Mouse (Mus musculus) lung, embryonic 15.5 days (tissue): ENCODE data around the gene Rab13. TPM values are rescaled to one million over a fixed set of nuclear protein-coding genes. Genes with fewer than 3 reads are reported as not detected.
"Not testable (repeated sequence)": the region's sequence is repeated elsewhere in the genome, so short reads cannot be mapped to it uniquely, and the experiment has no call there.

Experiments used
- ATAC-seq: fragments of 200-750 bp; cut with Nextera tagmentation; 2 replicates; pipeline ENCODE4 v1.8.0; 2017; ENCODE audit warnings: moderate number of reproducible peaks, borderline replicate concordance; ENCODE audit not compliant: low FRiP score, low TSS enrichment; ENCODE audit errors: extremely low read depth
- H3K27ac ChIP-seq: fragments of 300-500 bp; sonication (generic); 2 replicates; pipeline ENCODE4 v1.5.1; 2015; ENCODE audit warnings: moderate library complexity, mild to moderate bottlenecking, inconsistent platforms
- H3K27me3 ChIP-seq: fragments of 300-500 bp; sonication (generic); 2 replicates; pipeline ENCODE4 v1.6.1; 2015; ENCODE audit warnings: inconsistent platforms
- H3K36me3 ChIP-seq: fragments of 300-500 bp; sonication (generic); 2 replicates; pipeline ENCODE4 v1.6.1; 2015; ENCODE audit warnings: inconsistent platforms
- H3K4me1 ChIP-seq: fragments of 300-500 bp; sonication (generic); 2 replicates; pipeline ENCODE4 v1.6.1; 2015; ENCODE audit warnings: inconsistent platforms
- H3K4me2 ChIP-seq: fragments of 300-500 bp; sonication (generic); 2 replicates; pipeline ENCODE4 v1.6.1; 2015; ENCODE audit warnings: inconsistent platforms, mild to moderate bottlenecking, moderate library complexity
- H3K4me3 ChIP-seq: fragments of 300-500 bp; sonication (generic); 2 replicates; pipeline ENCODE4 v1.5.1; 2015; ENCODE audit warnings: mild to moderate bottlenecking, inconsistent platforms
- H3K9ac ChIP-seq: fragments of 300-500 bp; sonication (generic); 2 replicates; pipeline ENCODE4 v1.6.1; 2015; ENCODE audit warnings: inconsistent platforms
- H3K9me3 ChIP-seq: fragments of 300-500 bp; sonication (generic); 2 replicates; pipeline ENCODE4 v1.6.1; 2016; ENCODE audit warnings: inconsistent platforms
- WGBS: fragments of 180-500 bp; shearing (Covaris S2); methylation state at CpG from one replicate; pipeline ENCODE4 v1.1.7; 2015; 5-methylcytosine and 5-hydroxymethylcytosine counted together
- polyA plus RNA-seq: library from polyadenylated mRNA; unstranded; fragments of >200 nt; fragmentation: Nextera tagmentation; extraction: Ambion mirVana; gene quantifications from 2 replicates; pipeline ENCODE4 v1.2.1, GENCODE M21; 2015

Gene Rab13
- polyA plus RNA-seq, 1 experiment from 2014 or later = 40.0 TPM

DNA sequence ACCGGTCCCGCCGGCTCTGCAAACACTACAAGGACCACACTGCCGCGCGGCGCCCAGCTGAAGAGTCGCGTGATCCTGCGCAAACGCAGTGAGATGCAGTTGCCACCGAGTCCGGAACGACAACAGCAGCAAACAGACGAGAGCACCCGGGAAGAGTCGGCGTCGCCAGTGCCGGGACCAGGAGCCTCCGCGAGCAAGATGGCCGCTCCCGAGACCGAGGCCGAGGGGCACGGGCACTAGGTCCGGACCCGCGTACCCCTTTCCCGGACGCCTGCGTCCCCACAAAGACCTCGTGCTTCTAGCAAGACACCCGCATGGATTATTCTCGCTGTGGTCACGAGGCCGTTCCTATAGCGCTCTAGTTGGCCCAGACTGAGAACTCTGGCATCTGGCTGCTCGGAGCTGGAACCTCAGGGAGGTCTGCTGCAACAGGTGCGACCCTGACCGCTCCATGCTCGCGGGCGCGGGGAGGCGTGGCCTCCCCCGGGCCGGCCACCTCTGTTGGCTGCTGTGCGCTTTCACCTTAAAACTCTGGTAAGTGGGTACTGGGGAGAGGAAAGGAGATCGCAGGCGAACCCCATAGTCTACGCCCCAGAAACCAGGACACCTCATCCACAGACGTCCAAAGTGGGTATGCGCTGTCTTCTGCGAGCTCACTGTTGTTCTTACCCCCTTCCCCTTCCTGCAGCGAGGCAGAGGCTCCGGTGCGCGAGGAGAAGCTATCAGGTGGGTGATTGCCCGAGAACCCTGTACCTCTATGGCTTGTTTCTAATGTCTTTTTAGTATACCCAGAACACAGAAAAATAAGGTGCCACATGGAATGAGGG is 18.2 kb downstream of the Rab13 start, which contains the start of gene Jtb:
TSS of gene Jtb (plus strand) at position 91 of the 827 bp plus-strand sequence.
- peaks cover 29% of the 10 kb centered on the region for H3K36me3 ChIP-seq
- 1% methylated on average over 61 of the region's 61 CpGs for WGBS

GRCm38 (mm10) chr3:90241251-90241650 is 27.8 kb downstream of the Rab13 start:
- H3K4me3 ChIP-seq = no peak overlapping the region
- H3K9ac ChIP-seq = no peak overlapping the region
- no peak overlapping the region for H3K27ac ChIP-seq
- peaks cover 3% of the 10 kb centered on the region; the same call in 1 of the 2 replicates for H3K36me3 ChIP-seq
- H3K4me2 ChIP-seq = no peak overlapping the region
- no peaks in the 10 kb centered on the region for H3K9me3 ChIP-seq
- whole genome bisulfite sequencing = 86% methylated on average over 2 of the region's 2 CpGs
- ATAC-seq = no peak
- no peaks in the 10 kb centered on the region for H3K27me3 ChIP-seq
- H3K4me1 ChIP-seq = peaks cover 16% of the 10 kb centered on the region

More for the DNA sequence above, 18.2 kb downstream of the Rab13 start, which contains the start of gene Jtb:
- H3K27me3 ChIP-seq = no peaks in the 10 kb centered on the region
- peak within 1 kb of the TSS; percentile 88 for H3K27ac ChIP-seq
- ATAC-seq = peak; percentile 96
- peak within 1 kb of the TSS; percentile 76 for H3K4me2 ChIP-seq
- H3K4me3 ChIP-seq = peak within 1 kb of the TSS; percentile 68
- H3K9me3 ChIP-seq = no peaks in the 10 kb centered on the region
- H3K9ac ChIP-seq = peak within 1 kb of the TSS; percentile 65
- no peaks in the 10 kb centered on the region; the same call in none of the 2 replicates for H3K4me1 ChIP-seq

DNA sequence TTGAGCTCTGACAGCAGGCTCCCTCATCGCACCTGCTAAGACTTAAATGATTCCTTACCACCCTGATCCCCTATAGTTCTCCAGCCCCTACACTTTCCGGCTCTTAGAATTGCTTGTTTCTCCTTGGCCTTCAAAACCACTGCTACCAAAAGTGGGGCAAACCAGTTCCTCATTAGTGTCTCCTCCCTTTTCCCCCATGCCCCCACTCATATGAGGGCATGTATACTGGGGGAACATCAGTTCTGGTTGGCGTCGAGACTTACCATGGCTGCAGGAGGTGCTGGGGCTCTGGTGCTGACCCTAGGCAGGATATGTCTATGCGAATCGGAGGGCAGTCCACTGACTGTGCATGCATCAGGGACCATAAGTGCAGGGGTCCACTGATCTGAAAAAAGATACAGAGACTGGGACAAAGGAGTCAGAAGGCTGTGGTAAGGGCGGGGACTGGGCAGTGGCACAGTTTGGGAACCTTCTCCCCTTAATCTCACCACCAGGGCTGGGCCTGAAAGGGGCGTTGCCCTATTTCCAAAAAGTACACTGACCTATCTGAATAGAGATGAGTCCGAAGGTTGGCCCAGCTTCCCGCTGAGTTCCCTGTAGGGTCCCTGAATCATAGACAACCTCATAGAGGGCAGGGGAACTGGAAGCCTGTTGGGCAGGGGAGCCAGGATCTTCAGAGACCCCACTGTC is 28.3 kb downstream of the Rab13 start:
- H3K9ac ChIP-seq = no peak overlapping the region
- ATAC-seq = no peak
- 85% methylated on average over 10 of the region's 10 CpGs for WGBS

GRCm38 (mm10) chr3:90242984-90243775 is 29.7 kb downstream of the Rab13 start, which contains the start of gene Creb3l4:
Creb3l4 (minus strand) TSS chr3:90243512.
- Histone ChIP-seq H3K9me3 (no peaks in the 10 kb centered on the region), H3K27me3 (no peaks in the 10 kb centered on the region), H3K4me2 (peak within 1 kb of the TSS; percentile 70), H3K9ac (peak within 1 kb of the TSS; percentile 24), H3K36me3 (no peaks in the 10 kb centered on the region), H3K27ac (peak within 1 kb of the TSS; percentile 63), H3K4me3 (peak within 1 kb of the TSS; percentile 40), H3K4me1 (peaks cover 20% of the 10 kb centered on the region)
- WGBS = 7% methylated on average over 19 of the region's 19 CpGs
- peak; percentile 57 for ATAC-seq

More for the DNA sequence above, 28.3 kb downstream of the Rab13 start:
- no peaks in the 10 kb centered on the region for H3K9me3 ChIP-seq
- no peak overlapping the region for H3K4me2 ChIP-seq
- H3K27ac ChIP-seq = no peak overlapping the region
- H3K36me3 ChIP-seq = no peaks in the 10 kb centered on the region
- H3K4me3 ChIP-seq = no peak overlapping the region
- H3K4me1 ChIP-seq = peaks cover 16% of the 10 kb centered on the region
- H3K27me3 ChIP-seq = no peaks in the 10 kb centered on the region

- no peak overlapping the region for H3K9ac ChIP-seq
- 55% methylated on average over 2 of the region's 2 CpGs for WGBS
Observed at GRCm38 (mm10) chr3:90245406-90245805, 31.9 kb downstream of the Rab13 start.

GRCm38 (mm10) chr3:90247630-90247959 is 34.1 kb downstream of the Rab13 start:
- Histone ChIP-seq H3K36me3 (peaks cover 13% of the 10 kb centered on the region), H3K4me1 (peaks cover 34% of the 10 kb centered on the region), H3K27ac (peak overlapping the region; percentile 90), H3K9ac (peak overlapping the region; percentile 50), H3K27me3 (no peaks in the 10 kb centered on the region), H3K4me2 (peak overlapping the region; percentile 69), H3K9me3 (no peaks in the 10 kb centered on the region), H3K4me3 (peak overlapping the region; percentile 70)
- no peak for ATAC-seq
- 1% methylated on average over 3 of the region's 3 CpGs for WGBS

More at GRCm38 (mm10) chr3:90245406-90245805, 31.9 kb downstream of the Rab13 start:
- Histone ChIP-seq H3K36me3 (no peaks in the 10 kb centered on the region), H3K4me3 (no peak overlapping the region), H3K4me1 (peaks cover 30% of the 10 kb centered on the region), H3K27me3 (no peaks in the 10 kb centered on the region), H3K27ac (no peak overlapping the region), H3K4me2 (no peak overlapping the region), H3K9me3 (no peaks in the 10 kb centered on the region)
- no peak for ATAC-seq

DNA sequence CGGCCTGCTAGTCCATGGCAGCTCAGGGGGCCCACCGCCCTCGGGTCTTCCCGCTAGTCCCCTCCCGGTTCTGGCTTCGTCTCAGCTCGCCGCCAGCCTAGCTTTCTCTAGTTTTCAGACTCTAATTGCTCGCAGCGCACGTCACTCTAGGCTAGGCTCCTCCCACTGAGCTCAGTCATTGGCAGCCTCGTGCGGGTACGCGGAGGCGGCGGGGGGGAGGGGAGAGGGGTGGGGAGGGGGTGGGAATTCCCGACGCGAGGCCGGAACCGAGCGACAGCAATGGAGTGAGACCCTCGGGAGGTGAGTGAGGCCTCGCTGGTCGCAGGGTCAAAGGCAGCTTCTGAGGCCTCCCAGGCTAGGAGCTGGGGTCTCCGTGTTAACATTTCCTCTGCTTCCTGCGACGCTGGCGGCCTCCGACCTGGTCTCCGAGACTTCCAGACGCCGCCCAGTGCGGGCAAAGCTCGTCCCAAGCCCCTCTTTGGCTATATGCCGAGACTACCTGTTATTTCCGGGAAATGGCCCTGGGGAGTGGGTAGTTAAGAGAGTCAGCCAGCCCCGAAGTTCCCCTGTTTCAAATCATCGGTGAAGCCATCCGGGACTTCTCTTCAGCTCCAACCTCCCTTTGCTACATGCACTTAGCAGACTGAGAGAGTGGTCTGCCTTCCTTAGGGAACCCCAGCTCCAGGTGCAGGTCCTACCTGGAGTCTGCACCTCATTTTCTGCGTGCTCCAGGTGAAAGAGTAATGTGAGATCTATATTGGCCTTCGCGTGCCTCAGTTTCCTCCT is 34.7 kb downstream of the Rab13 start, which contains the start of gene Slc39a1:
TSS of gene Slc39a1 (plus strand) at position 213 of the 786 bp plus-strand sequence.
- Histone ChIP-seq H3K4me2 (peak within 1 kb of the TSS; percentile 88), H3K9ac (peak within 1 kb of the TSS; percentile 79), H3K36me3 (peaks cover 13% of the 10 kb centered on the region), H3K4me3 (peak within 1 kb of the TSS; percentile 70), H3K27ac (peak within 1 kb of the TSS; percentile 90), H3K4me1 (peaks cover 28% of the 10 kb centered on the region), H3K27me3 (no peaks in the 10 kb centered on the region), H3K9me3 (no peaks in the 10 kb centered on the region)
- WGBS = 0% methylated on average over 38 of the region's 44 CpGs
- ATAC-seq = peak; percentile 94

DNA sequence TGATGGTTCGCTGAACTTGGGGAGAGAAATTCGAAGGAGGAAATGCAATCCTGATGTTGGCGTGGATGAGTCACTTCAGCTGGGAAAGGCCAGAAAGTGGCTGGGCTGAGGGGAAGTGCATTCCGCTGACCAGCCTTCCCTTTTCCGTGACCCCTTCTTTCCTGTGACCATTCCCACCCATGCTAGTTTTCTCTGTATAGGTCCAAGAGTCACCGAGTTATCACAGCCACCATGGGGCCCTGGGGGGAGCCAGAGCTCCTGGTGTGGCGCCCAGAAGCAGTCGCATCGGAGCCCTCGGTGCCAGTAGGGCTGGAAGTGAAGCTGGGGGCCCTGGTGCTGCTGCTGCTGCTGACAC is 35.2 kb downstream of the Rab13 start:
- H3K36me3 ChIP-seq = peaks cover 13% of the 10 kb centered on the region
- H3K4me2 ChIP-seq = peak overlapping the region; percentile 88
- ATAC-seq = no peak
- peak overlapping the region; percentile 84 for H3K27ac ChIP-seq
- H3K9ac ChIP-seq = peak overlapping the region; percentile 79
- H3K4me3 ChIP-seq = peak overlapping the region; percentile 70
- H3K27me3 ChIP-seq = no peaks in the 10 kb centered on the region
- peaks cover 22% of the 10 kb centered on the region for H3K4me1 ChIP-seq
- no peaks in the 10 kb centered on the region for H3K9me3 ChIP-seq
- 1% methylated on average over 10 of the region's 10 CpGs for WGBS

DNA sequence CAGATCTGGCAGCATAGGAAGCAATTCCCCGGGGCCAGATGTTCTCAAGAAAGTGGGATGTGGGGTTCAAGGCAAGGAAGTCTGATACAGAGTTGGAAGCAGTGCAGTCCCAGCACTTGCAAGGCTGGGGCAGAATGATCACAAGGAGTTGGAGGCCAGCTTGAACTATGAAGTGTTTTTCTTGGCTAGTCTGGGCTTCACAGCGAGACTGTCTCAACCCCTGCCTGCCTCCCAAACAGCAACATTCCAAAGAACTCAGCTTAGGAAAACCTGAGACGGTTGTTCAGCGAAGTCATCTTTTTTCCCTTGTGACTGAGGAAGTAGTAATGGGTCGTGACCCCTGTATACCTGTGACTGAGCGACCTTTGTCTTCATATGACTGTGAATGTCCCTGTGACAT is 37.3 kb downstream of the Rab13 start:
- WGBS = 79% methylated on average over 6 of the region's 6 CpGs
- ATAC-seq = no peak
- H3K4me3 ChIP-seq = no peak overlapping the region
- peaks cover 29% of the 10 kb centered on the region for H3K4me1 ChIP-seq
- H3K9ac ChIP-seq = no peak overlapping the region
- H3K27ac ChIP-seq = no peak overlapping the region
- H3K36me3 ChIP-seq = peaks cover 13% of the 10 kb centered on the region
- H3K27me3 ChIP-seq = no peaks in the 10 kb centered on the region
- no peaks in the 10 kb centered on the region for H3K9me3 ChIP-seq
- H3K4me2 ChIP-seq = no peak overlapping the region

DNA sequence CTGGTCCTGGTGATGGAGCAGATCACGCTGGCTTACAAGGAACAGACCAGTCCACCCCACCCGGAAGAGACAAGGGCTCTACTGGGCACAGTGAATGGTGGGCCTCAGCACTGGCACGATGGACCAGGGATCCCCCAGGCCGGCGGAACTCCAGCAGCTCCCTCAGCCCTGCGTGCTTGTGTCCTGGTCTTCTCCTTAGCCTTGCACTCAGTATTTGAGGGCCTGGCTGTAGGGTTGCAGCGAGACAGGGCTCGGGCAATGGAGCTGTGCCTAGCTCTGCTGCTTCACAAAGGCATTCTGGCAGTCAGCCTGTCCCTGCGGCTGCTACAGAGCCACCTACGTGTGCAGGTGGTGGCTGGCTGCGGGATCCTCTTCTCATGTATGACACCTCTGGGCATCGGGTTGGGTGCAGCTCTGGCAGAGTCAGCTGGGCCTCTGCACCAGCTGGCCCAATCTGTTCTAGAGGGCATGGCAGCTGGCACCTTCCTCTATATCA is 38.3 kb downstream of the Rab13 start:
- H3K9ac ChIP-seq, H3K4me2 ChIP-seq, H3K27ac ChIP-seq, H3K9me3 ChIP-seq, ATAC-seq, H3K4me3 ChIP-seq, H3K27me3 ChIP-seq: not testable (repeated sequence)
- 94% methylated on average over 10 of the region's 12 CpGs for WGBS
- Histone ChIP-seq H3K36me3 (peaks cover 13% of the 10 kb centered on the region), H3K4me1 (peaks cover 31% of the 10 kb centered on the region)

- WGBS = 94% methylated on average over 2 of the region's 2 CpGs
- H3K9me3 ChIP-seq, ATAC-seq, H3K9ac ChIP-seq, H3K27ac ChIP-seq, H3K4me3 ChIP-seq, H3K27me3 ChIP-seq, H3K4me2 ChIP-seq: not testable (repeated sequence)
- H3K36me3 ChIP-seq = peaks cover 20% of the 10 kb centered on the region
- H3K4me1 ChIP-seq = peaks cover 28% of the 10 kb centered on the region
Observed at GRCm38 (mm10) chr3:90252659-90253058, 39.2 kb downstream of the Rab13 start.
